Mouse (Mus musculus): ENCODE measurements at regions not wholly inside any gene's neighbourhood (a gene's known extent, or its start where the extent isn't known, plus 50 kb on each side); places are given as distances from the start of the nearest gene placed in this dataset.

GRCm38 (mm10) chr16:75304743-75305142 is 281.1 kb downstream of the Lipi start:
- DNase-seq (ENCODE audit: low spot score in 2 of 2), result no peak

DNA sequence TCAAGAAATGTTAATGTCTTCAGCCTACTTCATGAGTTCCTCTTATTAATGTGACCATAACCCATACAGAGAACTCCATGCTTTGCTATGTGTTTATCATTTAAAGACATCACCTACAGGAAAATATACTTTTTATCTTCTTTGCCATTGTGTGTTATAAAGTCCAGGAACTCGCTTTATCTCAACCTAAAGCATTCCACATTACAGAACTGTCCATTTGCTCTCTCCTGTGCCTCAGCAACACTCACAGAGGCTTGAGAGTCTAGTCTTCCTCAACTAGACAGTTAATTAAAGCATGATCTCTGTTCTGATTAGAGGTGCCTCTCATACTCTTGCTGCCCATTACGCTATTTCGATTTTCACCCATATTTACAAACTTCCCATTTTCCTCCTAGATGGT is 288.4 kb downstream of the Lipi start:
- DNase-seq (ENCODE audit: low spot score in 2 of 2), result no peak

DNA sequence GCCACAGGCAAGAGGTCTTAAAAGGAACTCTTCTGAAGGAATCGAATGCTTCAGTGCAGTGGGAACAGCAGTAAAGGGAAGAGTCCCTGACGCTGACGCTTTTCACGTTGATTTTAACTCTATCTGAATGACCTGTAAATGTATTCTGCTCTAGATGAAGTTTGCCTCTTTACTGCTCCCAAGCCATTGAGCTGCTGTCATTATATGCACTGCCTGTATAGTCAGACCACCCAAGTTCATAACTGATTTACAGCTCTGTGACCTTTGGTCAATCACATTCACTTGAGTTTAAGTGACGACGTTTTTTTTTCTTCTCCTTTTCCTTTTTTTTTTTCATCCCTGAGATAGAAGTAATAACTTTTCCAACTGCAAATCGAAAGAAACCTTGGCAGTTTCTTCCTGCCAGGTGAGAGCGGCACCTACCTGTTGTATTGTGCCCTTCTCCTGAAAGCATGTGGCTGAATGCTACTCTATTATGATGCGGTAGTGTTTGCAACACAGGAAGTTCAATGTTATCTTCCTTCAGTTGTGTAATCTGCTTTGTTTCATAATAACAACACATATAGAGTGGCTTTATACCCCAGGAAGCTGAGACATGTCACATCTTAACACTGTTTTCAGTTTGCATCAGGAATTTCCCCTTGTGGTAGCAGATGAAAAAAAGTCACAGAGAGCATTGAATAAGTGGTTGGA is 293.0 kb downstream of the Lipi start:
- no peak for DNase-seq (ENCODE audit: low spot score in 2 of 2)

- DNase-seq (ENCODE audit: low spot score in 2 of 2), result no peak
These were observed 294.7 kb downstream of the Lipi start for GRCm38 (mm10) chr16:75291194-75291593.

GRCm38 (mm10) chr16:75287150-75287549 is 298.7 kb downstream of the Lipi start:
- no peak for DNase-seq (ENCODE audit: low spot score in 2 of 2)

DNA sequence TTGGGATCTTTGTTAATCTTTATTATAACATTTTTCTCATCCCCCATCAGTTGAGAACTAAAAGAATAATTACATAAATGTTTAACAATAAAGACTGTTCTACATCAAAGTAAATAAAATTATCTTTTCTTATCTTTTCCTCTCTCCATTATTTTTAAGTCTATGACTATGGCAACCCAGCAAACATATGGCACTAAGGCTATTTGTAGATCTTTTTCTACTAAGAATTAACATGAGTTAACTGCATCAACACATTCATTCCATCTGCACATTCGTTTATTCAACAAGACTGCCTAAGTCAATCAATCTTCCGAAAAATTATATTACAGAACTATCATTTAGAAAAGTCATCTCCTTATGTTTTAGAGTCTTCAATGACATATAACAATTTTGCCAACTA is 300.1 kb downstream of the Lipi start:
- no peak for DNase-seq (ENCODE audit: low spot score in 2 of 2)

DNA sequence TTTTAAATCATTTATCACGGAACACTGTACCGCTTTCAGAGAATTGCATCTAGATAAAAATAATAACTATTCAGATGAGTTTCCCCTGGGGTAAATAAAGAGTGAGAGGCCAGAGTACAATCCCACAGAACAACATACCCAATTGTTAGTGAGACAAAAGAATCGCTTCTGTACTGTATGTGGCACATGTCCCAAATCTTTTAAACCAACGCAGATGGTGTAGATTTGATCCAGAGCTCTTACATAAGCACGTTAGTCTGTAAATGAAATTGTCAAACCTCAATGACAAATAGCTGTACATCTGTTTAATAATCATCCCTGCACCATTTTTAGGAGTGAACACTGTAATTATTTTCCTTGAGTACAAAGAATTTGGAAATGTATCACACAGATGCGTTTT is 322.0 kb downstream of the Lipi start:
- no peak for DNase-seq (ENCODE audit: low spot score in 2 of 2)

DNA sequence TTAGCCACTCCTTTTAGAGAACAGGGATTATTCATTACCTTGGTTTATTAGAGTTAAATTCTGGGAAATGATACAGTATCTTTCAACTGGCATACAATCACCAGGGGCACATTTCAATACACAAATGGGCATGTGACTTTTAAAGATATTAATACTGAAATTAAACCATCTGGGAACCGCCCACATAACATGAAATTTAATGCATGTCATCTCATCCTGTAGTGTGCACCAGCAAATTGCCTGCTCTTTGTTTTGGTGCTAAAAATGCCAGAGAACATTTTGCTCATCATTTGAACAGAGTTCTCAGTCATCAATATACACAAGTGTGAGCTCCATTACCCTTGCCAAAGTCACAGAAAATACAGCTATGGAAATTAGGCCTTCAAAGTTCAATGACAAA is 330.9 kb downstream of the Lipi start:
- no peak for DNase-seq (ENCODE audit: low spot score in 2 of 2)

GRCm38 (mm10) chr16:75249170-75249569 is 336.7 kb downstream of the Lipi start:
- no peak for DNase-seq (ENCODE audit: low spot score in 2 of 2)

DNA sequence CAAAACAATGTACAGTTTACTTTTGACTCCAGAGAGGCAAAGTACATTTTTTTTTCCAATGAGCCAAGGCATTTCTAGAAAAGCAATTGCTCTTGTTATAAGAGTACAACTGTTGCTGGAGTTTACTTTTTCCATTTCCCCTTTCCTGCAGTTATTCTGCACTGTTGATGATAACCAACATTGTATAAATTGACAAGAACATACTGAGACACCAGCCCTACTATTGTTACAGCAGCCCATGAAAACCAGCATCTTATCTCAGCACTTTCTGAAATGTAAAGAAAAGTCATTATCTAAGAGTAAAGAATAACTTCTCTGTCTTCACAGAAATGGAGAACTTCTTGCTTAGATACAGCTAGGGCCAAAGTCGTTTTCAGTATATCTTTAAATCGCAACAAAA is 345.5 kb downstream of the Lipi start:
- no peak for DNase-seq (ENCODE audit: low spot score in 2 of 2)

DNA sequence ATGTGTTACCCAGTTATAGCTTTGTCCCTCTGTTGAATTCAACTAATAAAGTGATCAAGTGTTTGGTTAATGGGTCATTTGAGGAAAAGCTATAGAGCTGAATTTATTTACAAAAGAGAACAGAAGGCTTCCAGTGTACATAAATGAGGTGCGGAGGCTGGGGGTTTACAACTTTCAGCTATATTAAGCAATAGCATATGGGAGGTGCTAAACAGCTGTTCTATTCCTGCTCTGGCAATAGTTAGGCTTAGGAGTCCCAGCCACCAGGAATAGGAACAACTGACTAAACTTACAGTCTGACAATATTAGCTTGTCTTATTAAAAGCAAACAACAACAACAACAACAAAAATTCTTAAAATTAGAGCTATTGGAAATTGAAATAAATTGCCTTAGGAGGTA is 353.7 kb downstream of the Lipi start:
- peak in 1 of 2 experiments; percentile 5 for DNase-seq (ENCODE audit: low spot score in 2 of 2)

DNA sequence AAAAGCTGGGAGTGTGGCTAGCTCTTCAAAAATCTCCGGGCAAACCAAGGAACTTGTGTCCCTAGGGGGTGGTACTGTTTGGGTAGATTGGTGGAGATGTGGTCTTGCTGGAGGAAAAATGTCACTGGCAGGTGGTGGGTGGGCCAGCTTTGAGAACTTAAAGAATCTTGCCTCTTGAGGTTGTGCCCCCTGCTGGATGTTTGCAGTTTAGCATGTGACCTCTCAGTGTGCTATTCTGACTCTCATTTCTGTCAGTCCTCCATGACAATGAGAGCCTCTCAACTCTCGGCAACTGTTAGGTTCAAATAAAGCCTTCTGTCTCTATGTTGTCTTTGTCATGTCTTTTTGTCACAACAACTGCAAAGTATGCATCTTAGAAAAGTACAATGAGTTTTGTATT is 392.5 kb downstream of the Lipi start:
- no peak for DNase-seq (ENCODE audit: low spot score in 2 of 2)

- no peak for DNase-seq (ENCODE audit: low spot score in 2 of 2)
These were observed 395.5 kb downstream of the Lipi start for GRCm38 (mm10) chr16:75190316-75190715.

DNA sequence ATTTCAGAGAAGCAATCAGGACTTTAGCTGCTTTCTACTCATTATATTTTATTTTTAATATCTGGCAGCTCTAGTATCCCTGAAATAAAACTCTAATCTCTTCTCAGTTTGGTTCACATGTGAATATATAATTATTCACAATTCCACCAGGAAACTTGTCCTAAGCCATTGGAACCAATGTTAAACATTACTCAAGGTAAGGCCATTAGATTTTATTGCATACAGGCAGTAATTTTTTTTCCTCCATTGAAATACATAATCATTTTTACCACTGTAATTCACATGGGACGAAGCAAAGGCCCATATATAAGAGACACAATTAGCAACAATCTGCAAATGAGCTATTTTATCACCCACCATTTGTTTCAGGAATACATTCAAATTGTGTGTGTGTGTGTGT is 419.8 kb downstream of the Lipi start:
- DNase-seq (ENCODE audit: low spot score in 2 of 2), result no peak

- DNase-seq (ENCODE audit: low spot score in 2 of 2), result no peak
These were observed 420.7 kb downstream of the Lipi start for GRCm38 (mm10) chr16:75164969-75165726.

- no peak for DNase-seq (ENCODE audit: low spot score in 2 of 2)
These were observed 426.1 kb downstream of the Lipi start for GRCm38 (mm10) chr16:75159740-75160139.

DNA sequence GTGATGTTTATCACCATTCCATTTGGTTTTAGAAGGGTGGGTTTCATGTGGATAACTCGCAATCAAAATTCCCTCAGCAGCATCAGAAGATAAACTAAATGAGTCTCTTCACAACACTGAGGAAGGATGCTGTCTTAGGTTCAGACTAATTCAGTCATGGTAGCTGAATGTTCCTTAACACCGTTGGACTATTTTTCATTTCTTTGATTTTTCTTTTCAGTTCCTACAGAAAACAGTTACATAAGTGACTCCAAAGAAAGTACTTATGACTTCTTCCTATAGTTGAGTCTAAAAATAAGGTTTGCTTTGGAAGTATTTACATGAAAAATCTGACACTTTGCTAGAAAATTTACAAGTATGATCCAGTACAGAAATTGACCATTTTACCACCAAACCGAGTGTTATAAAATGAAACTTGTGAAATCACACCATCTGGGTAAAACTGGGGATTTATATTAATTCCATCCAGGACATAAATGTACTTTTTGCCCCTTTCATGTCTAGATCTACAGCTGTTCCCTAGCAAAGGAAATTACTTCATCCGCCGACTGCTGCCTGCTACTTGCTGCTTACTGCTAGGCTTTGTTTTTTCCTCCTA is 430.3 kb downstream of the Lipi start:
- peak in 1 of 2 experiments; percentile 32 for DNase-seq (ENCODE audit: low spot score in 2 of 2)
